Mouse (Mus musculus) midbrain, embryonic 16.5 days (tissue): ENCODE measurements around the gene Fam13a. TPM values are rescaled to one million over a fixed set of nuclear protein-coding genes. Genes with fewer than 3 reads are reported as not detected.

Experiments
- ATAC-seq: fragments of 200-750 bp; cut with Nextera tagmentation; 2 replicates; pipeline ENCODE4 v1.8.0; 2017; ENCODE audit warnings: moderate TSS enrichment
- H3K27ac ChIP-seq: fragments of 300-500 bp; sonication (generic); 2 replicates; pipeline ENCODE4 v1.5.1; 2014; ENCODE audit warnings: mild to moderate bottlenecking, low read length, mixed read lengths
- H3K27me3 ChIP-seq: fragments of 300-500 bp; sonication (generic); 2 replicates; pipeline ENCODE4 v1.6.1; 2014; ENCODE audit warnings: low read depth, low read length, mixed read lengths; ENCODE audit not compliant: control insufficient read depth, insufficient read depth
- H3K36me3 ChIP-seq: fragments of 300-500 bp; sonication (generic); 2 replicates; pipeline ENCODE4 v1.6.1; 2014; ENCODE audit warnings: mild to moderate bottlenecking, low read length, moderate library complexity, mixed read lengths; ENCODE audit not compliant: control insufficient read depth, insufficient read depth
- H3K4me1 ChIP-seq: fragments of 300-500 bp; sonication (generic); 2 replicates; pipeline ENCODE4 v1.6.1; 2014; ENCODE audit warnings: mild to moderate bottlenecking, low read length, mixed read lengths; ENCODE audit not compliant: control insufficient read depth, insufficient read depth
- H3K4me2 ChIP-seq: fragments of 300-500 bp; sonication (generic); 2 replicates; pipeline ENCODE4 v1.6.1; 2014; ENCODE audit warnings: mild to moderate bottlenecking, low read length, mixed read lengths
- H3K4me3 ChIP-seq: fragments of 300-500 bp; sonication (generic); 2 replicates; pipeline ENCODE4 v1.5.1; 2014; ENCODE audit warnings: low read depth, mild to moderate bottlenecking, low read length, moderate library complexity, mixed read lengths
- H3K9ac ChIP-seq: fragments of 300-500 bp; sonication (generic); 2 replicates; pipeline ENCODE4 v1.6.1; 2014; ENCODE audit warnings: low read depth, low read length, mixed read lengths
- H3K9me3 ChIP-seq: fragments of 300-500 bp; sonication (generic); replicated peaks from 2 replicates; pipeline ENCODE4 v1.6.1; 2014; ENCODE audit warnings: mild to moderate bottlenecking, low read length, mixed read lengths; ENCODE audit not compliant: control insufficient read depth, poor library complexity, severe bottlenecking
- WGBS: fragments of 180-500 bp; shearing (Covaris S2); extraction: QIAGEN DNeasy Blood & Tissue Kit; methylation state at CpG from one replicate; pipeline ENCODE4 v1.1.7; 2014; 5-methylcytosine and 5-hydroxymethylcytosine counted together
- polyA plus RNA-seq: library from polyadenylated mRNA; unstranded; fragments of >200 nt; fragmentation: Nextera tagmentation; extraction: Ambion mirVana; gene quantifications from 2 replicates; pipeline ENCODE4 v1.2.1, GENCODE M21; 2015

Gene Fam13a
- polyA plus RNA-seq, 1 experiment from 2014 or later = 13.0 TPM

GRCm38 (mm10) chr6:58933189-58933913, 91.0 kb downstream of the Fam13a start:
- Histone ChIP-seq H3K4me2 (peak overlapping the region; percentile 41), H3K4me3 (no peak overlapping the region), H3K9ac (no peak overlapping the region), H3K9me3 (no peaks in the 10 kb centered on the region), H3K4me1 (peaks cover 20% of the 10 kb centered on the region), H3K27me3 (no peaks in the 10 kb centered on the region), H3K36me3 (no peaks in the 10 kb centered on the region), H3K27ac (peak overlapping the region; percentile 73)
- peak; percentile 96 for ATAC-seq
- 16% methylated on average over 6 of the region's 6 CpGs for WGBS

GRCm38 (mm10) chr6:58932515-58933188, 91.7 kb downstream of the Fam13a start:
- peak; percentile 75 for ATAC-seq
- H3K9me3 ChIP-seq = no peaks in the 10 kb centered on the region
- H3K4me1 ChIP-seq = peaks cover 20% of the 10 kb centered on the region
- WGBS = 33% methylated on average over 12 of the region's 12 CpGs
- H3K4me2 ChIP-seq = peak overlapping the region; percentile 41
- H3K27me3 ChIP-seq = no peaks in the 10 kb centered on the region
- no peaks in the 10 kb centered on the region for H3K36me3 ChIP-seq
- no peak overlapping the region for H3K4me3 ChIP-seq
- no peak overlapping the region for H3K9ac ChIP-seq
- H3K27ac ChIP-seq = peak overlapping the region; percentile 73

- H3K27ac ChIP-seq = no peak overlapping the region
- H3K4me2 ChIP-seq = no peak overlapping the region
- no peaks in the 10 kb centered on the region for H3K36me3 ChIP-seq
- H3K4me3 ChIP-seq = no peak overlapping the region
- no peaks in the 10 kb centered on the region for H3K27me3 ChIP-seq
- peaks cover 20% of the 10 kb centered on the region for H3K4me1 ChIP-seq
- no peak for ATAC-seq
- H3K9me3 ChIP-seq = no peaks in the 10 kb centered on the region
- H3K9ac ChIP-seq = no peak overlapping the region
- WGBS = 36% methylated on average over 4 of the region's 4 CpGs
Measured at GRCm38 (mm10) chr6:58931149-58931548, 93.2 kb downstream of the Fam13a start.

GRCm38 (mm10) chr6:58929911-58930431, 94.4 kb downstream of the Fam13a start:
- 91% methylated on average over 9 of the region's 9 CpGs for WGBS
- Histone ChIP-seq H3K36me3 (no peaks in the 10 kb centered on the region), H3K4me3 (no peak overlapping the region), H3K27ac (no peak overlapping the region), H3K4me2 (no peak overlapping the region), H3K27me3 (no peaks in the 10 kb centered on the region), H3K9me3 (no peaks in the 10 kb centered on the region), H3K9ac (no peak overlapping the region), H3K4me1 (peaks cover 20% of the 10 kb centered on the region)
- no peak for ATAC-seq

GRCm38 (mm10) chr6:58927881-58928280, 96.5 kb downstream of the Fam13a start:
- WGBS = 62% methylated on average over 2 of the region's 2 CpGs
- H3K4me2 ChIP-seq = no peak overlapping the region
- no peaks in the 10 kb centered on the region for H3K9me3 ChIP-seq
- no peaks in the 10 kb centered on the region for H3K36me3 ChIP-seq
- H3K27me3 ChIP-seq = no peaks in the 10 kb centered on the region
- H3K4me3 ChIP-seq = no peak overlapping the region
- peaks cover 6% of the 10 kb centered on the region for H3K4me1 ChIP-seq
- H3K9ac ChIP-seq = no peak overlapping the region
- no peak for ATAC-seq
- H3K27ac ChIP-seq = no peak overlapping the region

DNA sequence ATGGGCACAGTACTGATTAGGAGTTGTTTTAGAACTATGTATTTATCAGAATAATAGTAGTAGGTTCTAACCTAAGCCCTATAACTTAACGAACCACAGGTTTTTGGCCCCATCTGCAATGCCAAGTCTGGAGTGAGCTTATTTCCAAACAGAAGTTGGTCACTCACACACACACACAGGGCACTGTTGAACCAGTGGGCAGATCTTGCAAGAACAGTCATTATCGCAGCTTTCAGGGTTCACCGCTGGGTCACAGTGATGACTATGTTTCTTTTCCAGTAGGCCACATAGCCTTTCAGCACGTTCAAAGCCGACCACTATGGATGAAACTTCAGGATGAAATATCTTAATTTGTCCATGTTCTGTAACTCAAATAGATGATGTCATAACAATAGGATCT, 101.8 kb downstream of the Fam13a start:
- Histone ChIP-seq H3K4me3 (no peak overlapping the region), H3K9ac (no peak overlapping the region), H3K27ac (no peak overlapping the region), H3K4me2 (no peak overlapping the region), H3K4me1 (no peaks in the 10 kb centered on the region), H3K27me3 (no peaks in the 10 kb centered on the region), H3K9me3 (no peaks in the 10 kb centered on the region), H3K36me3 (peaks cover 9% of the 10 kb centered on the region)
- 0 out of 2 replicates have a peak, but pooled peaks have one; percentile 16 for ATAC-seq
- WGBS = 89% methylated on average over 5 of the region's 5 CpGs

GRCm38 (mm10) chr6:58921623-58922022, 102.7 kb downstream of the Fam13a start:
- H3K9ac ChIP-seq = no peak overlapping the region
- H3K27me3 ChIP-seq = no peaks in the 10 kb centered on the region
- no peak overlapping the region for H3K4me2 ChIP-seq
- no peaks in the 10 kb centered on the region for H3K9me3 ChIP-seq
- H3K27ac ChIP-seq = no peak overlapping the region
- 46% methylated on average over 3 of the region's 3 CpGs for WGBS
- H3K4me1 ChIP-seq = no peaks in the 10 kb centered on the region
- H3K36me3 ChIP-seq = peaks cover 9% of the 10 kb centered on the region
- peak; percentile 72; the same call in 1 of the 2 replicates for ATAC-seq
- H3K4me3 ChIP-seq = no peak overlapping the region

GRCm38 (mm10) chr6:58920735-58921134, 103.6 kb downstream of the Fam13a start:
- H3K9ac ChIP-seq = no peak overlapping the region
- no peak for ATAC-seq
- no peak overlapping the region for H3K27ac ChIP-seq
- H3K4me1 ChIP-seq = no peaks in the 10 kb centered on the region
- no peaks in the 10 kb centered on the region for H3K27me3 ChIP-seq
- H3K4me3 ChIP-seq = no peak overlapping the region
- H3K4me2 ChIP-seq = no peak overlapping the region
- no peaks in the 10 kb centered on the region for H3K9me3 ChIP-seq
- peaks cover 13% of the 10 kb centered on the region for H3K36me3 ChIP-seq
- WGBS = 81% methylated on average over 6 of the region's 6 CpGs

- H3K4me2 ChIP-seq = no peak overlapping the region
Measured at GRCm38 (mm10) chr6:58916498-58916897, 107.9 kb downstream of the Fam13a start.

More at GRCm38 (mm10) chr6:58916498-58916897, 107.9 kb downstream of the Fam13a start:
- ATAC-seq = no peak
- Histone ChIP-seq H3K9me3 (no peaks in the 10 kb centered on the region), H3K27ac (no peak overlapping the region), H3K27me3 (no peaks in the 10 kb centered on the region), H3K4me3 (no peak overlapping the region), H3K36me3 (peaks cover 13% of the 10 kb centered on the region), H3K9ac (no peak overlapping the region), H3K4me1 (no peaks in the 10 kb centered on the region)
- whole genome bisulfite sequencing = 93% methylated on average over 5 of the region's 5 CpGs
